Mouse (Mus musculus): ENCODE results near the gene Rcbtb2.
"Not testable (repeated sequence)": the region's sequence is repeated elsewhere in the genome, so short reads cannot be mapped to it uniquely, and the experiment has no call there.

Rcbtb2 gene

GRCm38 (mm10) chr14:73122923-73123278 is at the start of gene Rcbtb2:
TSS of gene Rcbtb2 (plus strand) at chr14:73123037.
- DNase-seq (ENCODE audit: low spot score) = no peak

DNA sequence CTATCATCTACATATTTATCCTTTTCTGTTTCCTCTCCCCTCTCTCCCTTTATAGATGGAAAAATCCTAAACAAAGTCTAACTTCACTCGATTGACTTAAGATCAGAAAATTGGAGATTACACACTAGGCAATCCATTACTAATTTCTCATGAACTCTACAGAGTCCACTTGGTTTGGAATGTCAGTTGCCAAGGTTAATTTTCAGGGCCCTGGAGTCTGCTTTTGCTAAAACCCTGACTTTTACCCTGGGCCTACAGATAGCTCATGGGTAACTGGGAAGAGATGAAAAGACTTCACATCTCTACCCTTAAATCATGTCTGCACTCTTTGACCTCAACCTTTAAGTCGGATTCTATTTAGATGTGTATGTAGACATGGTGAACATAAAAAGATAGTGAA is 39.3 kb upstream of the Rcbtb2 start:
- DNase-seq (ENCODE audit: low spot score) = no peak

GRCm38 (mm10) chr14:73086425-73086824 is 36.4 kb upstream of the Rcbtb2 start:
- DNase-seq (ENCODE audit: low spot score) = no peak

GRCm38 (mm10) chr14:73087247-73087646 is 35.6 kb upstream of the Rcbtb2 start:
- DNase-seq (ENCODE audit: low spot score) = no peak

DNA sequence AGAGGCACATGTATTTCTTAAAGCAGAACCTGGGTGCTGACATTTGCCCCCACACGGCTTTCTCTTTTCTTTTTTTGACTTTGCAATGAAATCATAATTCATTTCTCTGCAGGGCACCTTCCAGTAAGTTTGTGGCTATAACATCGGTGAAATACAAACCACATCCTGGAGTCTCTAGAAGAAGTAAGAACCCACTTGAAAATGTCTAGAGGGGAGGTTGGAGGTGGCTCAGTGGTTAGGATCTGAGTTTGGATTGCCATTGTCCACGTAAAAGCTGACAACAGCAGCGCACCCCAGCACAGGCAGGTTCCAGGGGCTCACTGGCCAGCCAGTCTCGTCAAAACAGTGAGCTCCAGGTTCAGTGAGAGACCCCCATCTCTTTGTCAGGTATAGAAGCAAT is 35.1 kb upstream of the Rcbtb2 start:
- DNase-seq (ENCODE audit: low spot score) = no peak

DNA sequence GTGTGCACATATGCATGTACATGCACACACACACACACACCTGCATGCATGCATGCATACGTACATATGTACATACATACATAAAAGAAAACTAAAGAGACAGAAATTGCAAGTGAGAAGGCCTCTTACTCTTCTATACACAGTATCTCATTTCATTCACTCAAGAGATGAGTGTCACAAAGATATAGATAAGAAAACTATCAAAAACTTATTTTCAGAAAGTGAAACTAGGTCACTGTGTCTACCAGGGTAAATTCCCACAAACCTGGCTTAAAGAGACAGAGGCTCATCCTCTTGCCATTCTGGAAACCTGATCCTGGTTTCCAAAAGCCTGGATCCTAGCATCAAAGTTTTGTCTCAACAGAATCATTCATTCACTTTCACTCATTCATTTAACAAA is 34.6 kb upstream of the Rcbtb2 start:
- DNase-seq (ENCODE audit: low spot score) = no peak

DNA sequence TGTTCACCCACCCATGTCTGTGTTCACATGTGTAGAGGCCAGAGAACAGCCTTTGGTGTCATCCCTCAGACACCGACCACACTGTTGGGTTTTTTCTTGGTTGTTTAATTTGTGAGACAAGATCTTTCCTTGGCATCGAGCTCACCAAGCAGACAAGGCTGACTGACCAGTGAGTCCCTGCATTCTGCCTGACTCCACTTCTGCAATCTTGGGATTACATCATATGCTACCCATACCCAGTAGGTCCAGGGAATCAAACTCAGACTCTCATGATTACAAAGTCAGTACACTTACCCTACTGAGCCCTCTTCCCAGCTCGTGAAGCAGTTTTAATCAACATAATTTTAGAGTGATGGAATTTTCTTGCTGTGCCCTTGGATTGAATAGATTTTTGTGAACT is 30.0 kb upstream of the Rcbtb2 start:
- DNase-seq (ENCODE audit: low spot score) = no peak

GRCm38 (mm10) chr14:73094802-73095550 is 27.9 kb upstream of the Rcbtb2 start:
- no peak for DNase-seq (ENCODE audit: low spot score)

DNA sequence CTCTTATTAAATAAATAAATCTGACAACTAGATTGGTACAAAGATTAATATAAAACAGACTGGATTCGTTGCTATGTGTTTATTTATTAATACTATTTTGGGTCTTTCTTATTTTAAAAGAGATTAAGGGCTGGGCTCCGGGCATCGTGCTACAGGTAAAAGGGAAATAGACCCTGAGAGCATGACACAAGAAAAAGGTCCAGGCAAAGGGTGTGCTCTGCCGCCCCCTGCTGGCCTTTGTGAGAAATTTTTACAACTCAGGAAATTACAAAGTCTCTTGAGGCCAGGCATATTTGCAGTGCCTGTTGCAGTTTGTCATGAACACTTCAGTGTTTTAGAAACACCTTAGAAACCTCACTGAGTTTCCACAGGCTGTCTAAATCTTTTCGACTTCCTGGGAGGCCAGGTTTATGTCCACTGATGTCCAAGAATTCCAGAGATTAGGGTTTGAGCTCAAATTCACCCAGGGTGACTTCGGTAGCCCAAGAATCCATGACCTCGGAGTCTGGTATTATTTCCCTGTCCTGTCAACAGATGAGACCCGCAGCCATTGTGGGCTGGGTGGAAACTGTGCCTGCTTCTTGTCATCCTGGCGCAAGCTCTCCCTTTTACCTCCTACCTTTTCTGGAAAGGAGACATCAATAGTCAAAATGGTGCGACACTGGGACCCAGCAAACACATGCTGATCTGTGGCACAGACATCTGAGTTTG is 24.0 kb upstream of the Rcbtb2 start:
- DNase-seq (ENCODE audit: low spot score) = peak; percentile 36

DNA sequence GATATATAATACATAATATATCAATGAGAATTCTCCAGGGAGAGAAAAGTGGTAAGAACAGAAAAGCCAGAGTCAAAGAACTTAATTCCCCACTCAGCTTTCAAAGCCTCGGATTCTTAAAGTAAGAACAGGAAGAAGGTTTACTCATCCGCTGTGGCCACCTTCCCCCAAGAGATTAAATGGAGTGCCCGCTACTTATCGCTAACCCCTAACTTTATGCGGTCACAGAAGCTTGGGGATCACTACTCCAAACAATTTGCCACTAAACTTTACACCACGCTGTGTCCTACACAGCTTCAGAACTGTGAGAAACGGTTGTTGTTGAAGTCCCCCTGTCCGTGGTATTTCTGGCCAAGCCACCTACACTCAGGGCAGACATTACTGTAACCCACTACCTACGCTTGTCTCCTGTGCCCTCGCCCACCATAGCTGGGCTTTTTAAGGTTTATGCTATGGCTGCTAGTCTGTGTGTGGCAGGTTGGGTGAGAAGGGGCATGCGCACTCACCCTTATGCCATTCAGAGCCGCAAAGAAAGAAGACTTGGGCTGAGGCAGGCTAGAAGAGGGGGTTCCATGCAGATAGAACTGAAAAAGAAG is 20.5 kb upstream of the Rcbtb2 start:
- DNase-seq (ENCODE audit: low spot score) = no peak

GRCm38 (mm10) chr14:73102986-73103385 is 19.9 kb upstream of the Rcbtb2 start:
- not testable (repeated sequence) for DNase-seq (ENCODE audit: low spot score)

- DNase-seq (ENCODE audit: low spot score) = no peak
Measured at GRCm38 (mm10) chr14:73104913-73105312, 17.9 kb upstream of the Rcbtb2 start.

DNA sequence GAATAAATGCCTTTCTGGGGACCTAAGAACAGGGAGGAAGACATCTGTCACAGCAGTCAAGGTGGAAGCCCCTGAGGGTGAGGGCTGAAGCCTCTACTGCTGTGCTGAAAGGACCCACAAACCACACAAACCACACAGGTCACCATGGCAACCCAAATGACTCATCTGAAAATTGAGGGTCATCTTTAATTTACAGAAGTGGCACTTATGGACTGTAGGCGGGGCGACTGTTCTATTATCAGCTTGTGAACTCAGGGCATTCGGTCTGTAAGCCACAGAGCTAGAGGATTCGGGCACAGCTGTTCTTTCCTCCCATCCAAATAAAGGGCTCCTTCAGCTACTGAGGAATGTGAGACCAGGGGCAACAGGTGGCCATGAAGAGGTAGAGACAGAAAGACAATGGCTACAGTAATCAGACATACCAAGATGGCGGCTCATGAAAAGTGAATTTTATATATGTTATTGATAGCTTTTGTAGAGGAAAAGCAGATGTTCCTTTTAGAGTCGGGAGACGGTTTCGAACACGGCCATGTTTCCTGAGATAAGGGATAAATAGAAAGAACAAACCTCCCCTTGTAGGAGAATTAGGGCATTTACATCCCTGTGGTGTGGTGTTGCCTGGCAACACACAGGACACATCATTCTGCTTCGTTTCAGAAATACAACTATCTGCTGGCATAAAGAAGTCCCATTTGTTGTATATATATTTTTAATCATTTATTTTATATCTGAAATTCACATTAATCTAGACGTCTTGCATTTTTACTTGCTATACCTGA is 17.2 kb upstream of the Rcbtb2 start:
- DNase-seq (ENCODE audit: low spot score) = no peak

DNA sequence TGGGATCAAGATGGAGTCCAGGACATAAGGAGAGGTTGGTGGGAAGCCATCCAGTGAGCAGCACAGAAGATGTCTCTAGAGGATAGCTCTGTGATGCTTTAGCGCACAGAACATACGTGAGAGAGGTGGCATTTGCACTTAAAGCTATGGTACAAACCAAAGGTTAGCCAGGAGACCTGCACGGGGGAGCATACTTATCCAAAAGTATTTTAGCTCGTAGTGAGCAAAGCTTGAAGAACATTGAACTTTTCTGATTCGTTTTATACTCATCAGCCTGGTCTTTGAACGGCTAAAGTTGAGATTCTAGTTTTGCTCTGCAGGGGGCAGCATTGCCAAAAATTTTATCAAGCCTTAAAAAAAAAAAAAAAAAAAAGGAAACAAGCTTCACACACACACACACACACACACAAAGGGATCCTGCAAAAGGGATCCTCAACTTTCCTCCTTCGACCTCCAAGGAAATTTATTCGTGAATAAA is 16.6 kb upstream of the Rcbtb2 start:
- DNase-seq (ENCODE audit: low spot score) = peak; percentile 51

DNA sequence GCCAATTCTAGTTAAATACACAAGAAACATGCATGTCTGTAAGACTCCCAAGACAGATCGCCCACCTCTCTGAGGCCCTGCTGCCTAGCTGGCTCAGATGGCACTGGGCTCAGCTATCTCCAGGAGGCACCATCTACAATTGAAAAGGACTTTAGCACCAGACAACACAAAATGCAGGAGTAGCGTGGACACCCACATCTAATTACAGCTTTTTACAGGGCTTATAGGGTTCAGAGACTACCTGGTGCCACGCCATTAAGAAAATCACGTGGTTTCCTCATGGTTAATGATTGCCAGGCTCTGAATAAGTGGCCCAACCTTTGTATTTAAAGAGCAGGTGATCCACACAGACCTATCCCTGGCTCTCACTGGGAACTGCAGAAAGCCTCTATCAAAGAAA is 15.9 kb upstream of the Rcbtb2 start:
- no peak for DNase-seq (ENCODE audit: low spot score)

DNA sequence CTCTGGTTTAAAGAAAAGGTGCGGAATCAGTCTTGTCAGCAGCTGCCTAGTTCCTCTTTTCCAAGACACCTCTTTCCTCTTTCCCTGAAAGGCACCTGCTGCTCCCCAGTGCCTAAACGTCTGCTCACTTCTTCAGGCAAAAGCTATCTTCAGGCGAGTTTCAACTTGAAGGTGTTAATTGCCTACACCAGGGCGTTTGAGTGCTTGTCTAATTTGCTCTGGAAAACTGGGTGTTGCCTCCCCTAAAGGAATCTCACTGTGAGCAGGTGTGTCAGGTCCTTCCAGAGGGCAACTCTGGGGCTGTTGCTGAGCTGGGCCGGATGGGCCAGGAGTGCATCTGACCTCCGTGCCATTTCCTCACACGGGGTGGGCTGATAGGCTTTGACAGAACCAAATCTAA is 15.5 kb upstream of the Rcbtb2 start:
- no peak for DNase-seq (ENCODE audit: low spot score)

DNA sequence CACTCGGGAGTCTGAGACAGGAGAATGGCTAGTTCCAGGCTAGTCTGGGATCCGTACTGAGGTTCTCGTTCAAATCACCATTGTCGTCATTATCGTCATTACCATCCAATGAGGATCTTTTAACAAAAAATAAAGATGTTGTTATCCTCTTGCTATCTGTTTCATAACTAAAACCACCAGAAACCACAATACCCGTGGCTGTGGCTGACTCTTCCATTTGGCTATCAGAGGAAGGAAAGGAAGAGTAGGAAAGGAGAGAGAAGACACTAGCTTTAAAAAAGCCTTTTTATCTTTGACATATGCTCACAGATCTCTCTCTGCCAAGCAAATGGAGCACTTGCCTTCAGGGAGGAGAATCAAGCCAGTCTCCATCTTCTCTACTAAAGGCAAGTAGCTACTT is 14.9 kb upstream of the Rcbtb2 start:
- DNase-seq (ENCODE audit: low spot score) = no peak

GRCm38 (mm10) chr14:73110682-73111081 is 12.2 kb upstream of the Rcbtb2 start:
- DNase-seq (ENCODE audit: low spot score) = no peak

DNA sequence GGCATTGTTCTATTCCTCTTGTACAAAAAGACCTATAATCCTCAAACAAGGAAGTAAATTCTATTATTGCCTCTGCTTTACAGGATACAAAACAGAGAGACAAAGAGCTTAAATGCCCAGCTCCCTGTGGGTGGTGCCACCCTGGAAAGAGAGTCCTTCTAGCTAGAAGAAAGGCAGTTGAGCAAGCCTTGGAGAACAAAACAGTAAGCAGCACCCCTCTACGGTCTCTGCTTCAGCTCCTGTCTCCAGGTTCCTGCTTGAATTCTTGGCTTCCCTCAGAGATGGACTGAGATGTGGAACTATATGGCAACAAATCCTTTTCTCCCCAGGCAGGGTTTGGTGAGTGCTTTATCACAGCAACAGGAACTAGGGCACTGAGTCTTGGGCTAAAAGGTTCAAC is 11.7 kb upstream of the Rcbtb2 start:
- no peak for DNase-seq (ENCODE audit: low spot score)

- DNase-seq (ENCODE audit: low spot score) = no peak
Measured at GRCm38 (mm10) chr14:73112186-73112840, 10.5 kb upstream of the Rcbtb2 start.

- not testable (repeated sequence) for DNase-seq (ENCODE audit: low spot score)
Measured at GRCm38 (mm10) chr14:73114952-73115351, 7.9 kb upstream of the Rcbtb2 start.

DNA sequence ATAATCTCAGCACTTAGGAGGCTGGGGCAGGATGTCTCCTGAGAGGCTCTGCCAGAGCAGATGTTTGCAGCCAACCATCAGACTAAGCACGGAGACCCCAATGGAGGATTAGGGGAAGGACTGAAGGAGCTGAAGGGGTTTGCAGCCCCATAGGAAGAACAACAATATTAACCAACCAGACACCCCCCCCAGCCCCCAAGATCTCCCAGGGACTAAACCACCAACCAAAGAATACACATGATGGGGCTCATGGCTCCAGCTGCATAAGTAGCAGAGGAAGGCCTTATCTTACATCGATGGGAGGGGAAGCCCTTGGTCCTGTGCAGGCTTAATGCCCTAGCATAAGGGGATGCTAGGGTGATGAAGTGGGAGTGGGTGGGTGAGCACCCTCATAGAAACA is 6.5 kb upstream of the Rcbtb2 start:
- DNase-seq (ENCODE audit: low spot score) = no peak

All from urinary bladder, postnatal 25 days (tissue).